Mouse (Mus musculus) ES-Bruce4 (cell line): ENCODE measurements at regions not wholly inside any gene's neighbourhood (a gene's known extent, or its start where the extent isn't known, plus 50 kb on each side); places are given as distances from the start of the nearest gene placed in this dataset.

Experiments used
- H3K27ac ChIP-seq: 2 replicates; pipeline ENCODE4 v1.5.1; 2012; ENCODE audit warnings: low read length, inconsistent platforms; ENCODE audit not compliant: insufficient read depth
- H3K27me3 ChIP-seq: 2 replicates; pipeline ENCODE4 v1.6.1; 2012; ENCODE audit warnings: mild to moderate bottlenecking, low read length, inconsistent platforms; ENCODE audit not compliant: control insufficient read depth, poor library complexity, insufficient read depth, severe bottlenecking
- H3K36me3 ChIP-seq: 2 replicates; pipeline ENCODE4 v1.6.1; 2012; ENCODE audit warnings: inconsistent platforms, mild to moderate bottlenecking, low read length, moderate library complexity; ENCODE audit not compliant: control insufficient read depth, poor library complexity, insufficient read depth, severe bottlenecking
- H3K4me1 ChIP-seq: one replicate; pipeline ENCODE4 v1.8.1; 2011; ENCODE audit warnings: low read length; ENCODE audit not compliant: control insufficient read depth, insufficient read depth
- H3K4me3 ChIP-seq: 2 replicates; pipeline ENCODE4 v1.5.1; 2011; ENCODE audit warnings: low read depth, mild to moderate bottlenecking, low read length
- H3K9ac ChIP-seq: 2 replicates; pipeline ENCODE4 v1.6.1; 2012; ENCODE audit warnings: low read depth, mild to moderate bottlenecking, inconsistent platforms; ENCODE audit not compliant: poor library complexity, severe bottlenecking
- H3K9me3 ChIP-seq: replicated peaks from 2 replicates; pipeline ENCODE4 v1.6.1; 2012; ENCODE audit warnings: mild to moderate bottlenecking, low read length, inconsistent platforms; ENCODE audit not compliant: control insufficient read depth, poor library complexity, insufficient read depth, severe bottlenecking
- CTCF ChIP-seq: IDR thresholded peaks from one replicate; pipeline ENCODE4 v1.8.1; 2011; ENCODE audit warnings: low read depth, low read length
- EP300 ChIP-seq: IDR thresholded peaks from 2 replicates; pipeline ENCODE4 v1.6.1; 2011; ENCODE audit warnings: low read depth, low read length; ENCODE audit not compliant: insufficient read depth
- POLR2A ChIP-seq: IDR thresholded peaks from one replicate; pipeline ENCODE4 v1.8.1; 2011; ENCODE audit warnings: low read length; ENCODE audit not compliant: insufficient read depth

DNA sequence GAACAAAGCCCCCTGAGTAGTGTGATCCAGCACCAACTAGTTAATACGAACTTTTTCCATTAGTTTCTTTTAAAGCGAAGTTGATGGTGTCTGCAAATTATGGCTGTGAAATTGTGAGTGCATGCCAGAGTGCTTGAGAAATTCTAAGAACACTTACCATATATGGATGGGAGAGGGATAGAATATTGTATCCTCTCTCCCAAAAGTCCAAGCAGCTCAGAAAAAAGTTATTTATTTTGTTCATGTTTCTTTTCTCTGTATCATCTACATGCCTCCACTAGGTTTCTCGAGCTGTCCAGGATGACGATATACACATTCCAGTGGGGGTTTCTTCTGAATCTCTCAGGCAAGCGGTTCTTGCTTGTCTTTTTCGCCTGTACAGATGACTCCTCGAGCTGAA is 232.2 kb upstream of the Adra1b start:
- H3K9me3 ChIP-seq = no peaks in the 10 kb centered on the region
- H3K27ac ChIP-seq = no peak overlapping the region
- H3K36me3 ChIP-seq = no peaks in the 10 kb centered on the region
- H3K4me1 ChIP-seq = no peaks in the 10 kb centered on the region
- H3K27me3 ChIP-seq = no peaks in the 10 kb centered on the region; the same call in 1 of the 2 replicates
- TF ChIP-seq POLR2A = no peak
- no peak for TF ChIP-seq EP300
- TF ChIP-seq CTCF = no peak
- no peak overlapping the region for H3K4me3 ChIP-seq
- no peak overlapping the region for H3K9ac ChIP-seq

GRCm38 (mm10) chr11:44136024-44136423 is 235.0 kb upstream of the Adra1b start:
- Histone ChIP-seq H3K9me3 (no peaks in the 10 kb centered on the region), H3K9ac (no peak overlapping the region), H3K4me1 (no peaks in the 10 kb centered on the region), H3K36me3 (no peaks in the 10 kb centered on the region), H3K4me3 (no peak overlapping the region), H3K27me3 (no peaks in the 10 kb centered on the region; the same call in 1 of the 2 replicates), H3K27ac (no peak overlapping the region)
- TF ChIP-seq POLR2A = no peak
- TF ChIP-seq EP300 = no peak
- no peak for TF ChIP-seq CTCF

DNA sequence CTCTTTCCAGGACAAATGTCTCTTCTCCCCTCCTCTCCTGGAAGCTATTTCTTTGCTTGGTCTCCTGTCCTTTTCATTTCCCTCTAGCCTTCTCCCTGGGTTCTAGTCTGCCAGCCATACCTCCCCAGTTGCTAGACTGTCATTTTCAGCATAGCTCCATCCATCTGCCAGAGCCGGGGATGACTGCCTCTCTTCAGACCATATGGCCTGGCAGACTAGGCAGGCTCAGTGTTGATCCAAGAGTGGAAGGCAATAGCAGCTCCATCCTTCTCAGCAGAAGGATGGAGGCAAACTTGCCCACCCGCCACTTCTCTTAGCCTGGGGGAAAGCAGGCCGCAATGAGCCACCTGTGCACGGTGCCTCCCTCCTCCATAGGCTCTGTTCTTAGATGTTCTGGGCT is 242.0 kb upstream of the Adra1b start:
- H3K4me3 ChIP-seq = no peak overlapping the region
- no peaks in the 10 kb centered on the region for H3K4me1 ChIP-seq
- H3K27me3 ChIP-seq = no peaks in the 10 kb centered on the region
- H3K36me3 ChIP-seq = no peaks in the 10 kb centered on the region
- no peak overlapping the region for H3K9ac ChIP-seq
- H3K27ac ChIP-seq = no peak overlapping the region
- no peaks in the 10 kb centered on the region for H3K9me3 ChIP-seq
- no peak for TF ChIP-seq POLR2A

DNA sequence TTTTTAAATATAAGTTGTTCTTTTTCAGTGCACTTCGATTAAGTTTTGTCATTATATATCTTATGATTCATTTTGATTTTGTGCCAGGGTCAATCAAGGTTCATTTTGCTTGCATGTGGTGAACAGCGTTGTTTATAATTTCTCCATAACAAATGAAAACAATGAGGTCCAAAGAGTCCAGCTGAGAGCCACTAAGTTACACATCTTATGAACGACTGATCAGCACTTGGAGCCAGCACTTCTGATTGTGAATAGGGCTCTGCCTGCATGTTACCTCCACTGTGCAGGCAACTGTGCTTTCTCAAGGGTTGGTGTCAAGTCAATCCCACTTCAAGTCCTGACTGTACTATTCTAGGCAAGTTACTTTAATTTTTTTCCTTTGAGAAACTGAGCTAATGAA is 243.5 kb upstream of the Adra1b start:
- TF ChIP-seq EP300 = no peak
- no peak for TF ChIP-seq CTCF
- TF ChIP-seq POLR2A = no peak
- Histone ChIP-seq H3K27ac (no peak overlapping the region), H3K36me3 (no peaks in the 10 kb centered on the region), H3K27me3 (no peaks in the 10 kb centered on the region), H3K4me1 (no peaks in the 10 kb centered on the region), H3K9me3 (no peaks in the 10 kb centered on the region), H3K4me3 (no peak overlapping the region), H3K9ac (no peak overlapping the region)

GRCm38 (mm10) chr11:44146419-44146818 is 245.4 kb upstream of the Adra1b start:
- Histone ChIP-seq H3K9me3 (no peaks in the 10 kb centered on the region), H3K4me3 (no peak overlapping the region), H3K36me3 (no peaks in the 10 kb centered on the region), H3K27ac (no peak overlapping the region), H3K27me3 (no peaks in the 10 kb centered on the region), H3K9ac (no peak overlapping the region), H3K4me1 (no peaks in the 10 kb centered on the region)
- no peak for TF ChIP-seq EP300
- no peak for TF ChIP-seq POLR2A
- no peak for TF ChIP-seq CTCF

- H3K9ac ChIP-seq = no peak overlapping the region
- no peak for TF ChIP-seq POLR2A
- TF ChIP-seq CTCF = no peak
- TF ChIP-seq EP300 = no peak
Measured at GRCm38 (mm10) chr11:44153576-44153975, 246.3 kb upstream of the Il12b start.

More at GRCm38 (mm10) chr11:44153576-44153975, 246.3 kb upstream of the Il12b start:
- Histone ChIP-seq H3K27ac (no peak overlapping the region), H3K27me3 (no peaks in the 10 kb centered on the region; the same call in 1 of the 2 replicates), H3K4me3 (no peak overlapping the region), H3K4me1 (no peaks in the 10 kb centered on the region), H3K9me3 (no peaks in the 10 kb centered on the region), H3K36me3 (no peaks in the 10 kb centered on the region)
